Mouse (Mus musculus) stomach, postnatal 0 days (tissue): ENCODE measurements around the gene Tmcc2.

Source experiments
- CTCF ChIP-seq: IDR thresholded peaks from 2 replicates; pipeline ENCODE4 v1.5.1; 2016; ENCODE audit warnings: antibody characterized with exemption, low read depth, mild to moderate bottlenecking, moderate library complexity
- EP300 ChIP-seq: optimal IDR thresholded peaks from 2 replicates; pipeline ENCODE3; 2016; ENCODE audit warnings: antibody characterized with exemption

- TF ChIP-seq CTCF (no peak), EP300 (no peak)
Measured at GRCm38 (mm10) chr1:132388813-132389803, 2.0 kb downstream of the Tmcc2 start.
